Mouse (Mus musculus): ENCODE measurements around the gene Crx. TPM values are rescaled to one million over a fixed set of nuclear protein-coding genes. Genes with fewer than 3 reads are reported as not detected.

Gene Crx
- polyA plus RNA-seq, 1 experiment from 2014 or later, result not detected

GRCm38 (mm10) chr7:15839578-15839977, 40.2 kb downstream of the Crx start, which contains the start of gene Obox6:
Obox6 (minus strand) TSS chr7:15839678.
- no peak within 1 kb of the TSS for H3K9ac ChIP-seq (ENCODE audit: low read length)
- no peak for DNase-seq (ENCODE audit: low spot score)
- H3K9me3 ChIP-seq (ENCODE audit: control insufficient read depth, low read length), result no peaks in the 10 kb centered on the region
- H3K4me1 ChIP-seq (replicated peaks; ENCODE audit: control insufficient read depth, insufficient read depth), result no peaks in the 10 kb centered on the region
- H3K4me2 ChIP-seq (replicated peaks; ENCODE audit: low read depth), result no peak within 1 kb of the TSS
- TF ChIP-seq EP300 (optimal IDR thresholded peaks at IDR 0.05) (no peak), CTCF (IDR thresholded peaks at IDR 0.05; ENCODE audit: low read depth) (no peak)
- H3K27me3 ChIP-seq (ENCODE audit: control insufficient read depth, insufficient read depth, low read length), result no peaks in the 10 kb centered on the region
- H3K27ac ChIP-seq (replicated peaks), result no peak within 1 kb of the TSS
- ATAC-seq (ENCODE audit: low FRiP score, low TSS enrichment), result no peak
- no peak within 1 kb of the TSS for H3K4me3 ChIP-seq (ENCODE audit: low read depth, low read length)
- WGBS, result 91% methylated on average over 3 of the region's 3 CpGs
- no peaks in the 10 kb centered on the region for H3K36me3 ChIP-seq (ENCODE audit: control insufficient read depth, insufficient read depth, low read length)

Other genes with a start within 250 kb of the Crx start
- gene Obox3, start 240.1 kb downstream of the Crx start, polyA plus RNA-seq (2015; fragmentation: Nextera tagmentation; extraction: Ambion mirVana), result 0.07 TPM in 1 of 2 replicates, not detected in the other
- gene Obox5, start 129.8 kb downstream of the Crx start, polyA plus RNA-seq (2015; fragmentation: Nextera tagmentation; extraction: Ambion mirVana), result not detected in 2 replicates
- gene Obox6, start 40.3 kb downstream of the Crx start, polyA plus RNA-seq (2015; fragmentation: Nextera tagmentation; extraction: Ambion mirVana), result not detected in 2 replicates
- not detected in 2 replicates for gene Crxos, start 2.6 kb upstream of the Crx start, polyA plus RNA-seq (2015; fragmentation: Nextera tagmentation; extraction: Ambion mirVana)
- gene Selenow, start 42.4 kb upstream of the Crx start, polyA plus RNA-seq (2015; fragmentation: Nextera tagmentation; extraction: Ambion mirVana), result 560 and 572 TPM in 2 replicates
- 139 and 147 TPM in 2 replicates for gene Nop53, start 66.1 kb upstream of the Crx start, polyA plus RNA-seq (2015; fragmentation: Nextera tagmentation; extraction: Ambion mirVana)
- gene Ehd2, start 87.6 kb upstream of the Crx start, polyA plus RNA-seq (2015; fragmentation: Nextera tagmentation; extraction: Ambion mirVana), result 30.7 and 37.7 TPM in 2 replicates
- gene Bicra, start 168.0 kb upstream of the Crx start, polyA plus RNA-seq (2015; fragmentation: Nextera tagmentation; extraction: Ambion mirVana), result 1.8 and 2.3 TPM in 2 replicates
- 0.05 TPM in 2 replicates for gene Zfp541, start 181.8 kb upstream of the Crx start, polyA plus RNA-seq (2015; fragmentation: Nextera tagmentation; extraction: Ambion mirVana)
- 136 and 152 TPM in 2 replicates for gene Napa, start 218.5 kb upstream of the Crx start, polyA plus RNA-seq (2015; fragmentation: Nextera tagmentation; extraction: Ambion mirVana)
- gene Kptn, start 239.9 kb upstream of the Crx start, polyA plus RNA-seq (2015; fragmentation: Nextera tagmentation; extraction: Ambion mirVana), result 11.8 and 13.1 TPM in 2 replicates
- gene Slc8a2, start 249.9 kb upstream of the Crx start, polyA plus RNA-seq (2015; fragmentation: Nextera tagmentation; extraction: Ambion mirVana), result 0.11 and 0.12 TPM in 2 replicates